Mouse (Mus musculus): ENCODE data around the gene Ankrd35. TPM values are rescaled to one million over a fixed set of nuclear protein-coding genes. Genes with fewer than 3 reads are reported as not detected.
A peak's percentile ranks its signal among the peaks of the same experiment; 100 is the strongest.

Ankrd35 gene
- total and polyA plus RNA-seq, 2 experiments from 2014 or later, result 4.3 to 4.9 TPM

GRCm38 (mm10) chr3:96714286-96714685, 44.4 kb downstream of the Ankrd35 start:
- ATAC-seq (ENCODE audit: low FRiP score) (no peak), DNase-seq (ENCODE audit: low spot score) (no peak)

DNA sequence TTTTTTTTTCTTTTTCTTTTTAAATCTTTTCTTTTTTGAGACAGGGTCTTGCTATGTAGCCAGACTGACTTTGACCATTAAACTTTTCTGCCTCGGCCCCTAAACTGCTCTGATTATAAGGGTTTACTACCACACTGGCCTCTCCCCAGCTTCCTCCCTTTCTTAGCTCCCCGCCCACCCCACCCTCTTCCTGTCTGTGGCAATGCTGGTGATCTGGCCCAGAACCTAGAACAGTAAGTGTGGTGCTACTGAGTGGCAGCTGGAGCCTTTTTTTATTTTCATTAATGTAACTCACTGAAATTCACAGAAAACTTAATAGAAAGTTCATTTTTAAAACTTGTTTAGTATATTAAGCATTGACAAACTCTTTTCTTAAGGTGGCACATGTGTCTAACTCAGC, 45.9 kb downstream of the Ankrd35 start:
- H3K9me3 ChIP-seq (ENCODE audit: low read length), result no peaks in the 10 kb centered on the region
- no peak overlapping the region for H3K9ac ChIP-seq (replicated peaks; ENCODE audit: low read length, poor library complexity, severe bottlenecking)
- no peak overlapping the region for H3K27ac ChIP-seq (ENCODE audit: low read depth, low read length)
- H3K4me1 ChIP-seq (ENCODE audit: insufficient read depth, low read length), result no peaks in the 10 kb centered on the region
- H3K4me3 ChIP-seq (ENCODE audit: low read depth, low read length), result no peak overlapping the region
- H3K4me2 ChIP-seq (ENCODE audit: low read depth, low read length, poor library complexity, severe bottlenecking), result no peak overlapping the region
- 87% methylated on average over 2 of the region's 2 CpGs for WGBS
- no peak for ATAC-seq (ENCODE audit: low FRiP score)
- no peak for TF ChIP-seq CTCF (IDR thresholded peaks at IDR 0.05)
- DNase-seq (ENCODE audit: low spot score), result no peak
- H3K27me3 ChIP-seq (ENCODE audit: insufficient read depth, low read length), result no peaks in the 10 kb centered on the region
- H3K36me3 ChIP-seq (ENCODE audit: insufficient read depth, low read length), result peaks cover 30% of the 10 kb centered on the region

More at GRCm38 (mm10) chr3:96714286-96714685, 44.4 kb downstream of the Ankrd35 start:
- no peaks in the 10 kb centered on the region for H3K27me3 ChIP-seq (ENCODE audit: insufficient read depth, low read length)
- H3K9ac ChIP-seq (replicated peaks; ENCODE audit: low read length, poor library complexity, severe bottlenecking), result no peak overlapping the region
- WGBS, result 93% methylated on average over 5 of the region's 5 CpGs
- H3K4me2 ChIP-seq (ENCODE audit: low read depth, low read length, poor library complexity, severe bottlenecking), result no peak overlapping the region
- no peak overlapping the region for H3K27ac ChIP-seq (ENCODE audit: low read depth, low read length)
- no peaks in the 10 kb centered on the region for H3K4me1 ChIP-seq (ENCODE audit: insufficient read depth, low read length)
- H3K4me3 ChIP-seq (ENCODE audit: low read depth, low read length), result no peak overlapping the region
- peaks cover 39% of the 10 kb centered on the region for H3K36me3 ChIP-seq (ENCODE audit: insufficient read depth, low read length)
- TF ChIP-seq CTCF (IDR thresholded peaks at IDR 0.05), result no peak
- H3K9me3 ChIP-seq (ENCODE audit: low read length), result no peaks in the 10 kb centered on the region

DNA sequence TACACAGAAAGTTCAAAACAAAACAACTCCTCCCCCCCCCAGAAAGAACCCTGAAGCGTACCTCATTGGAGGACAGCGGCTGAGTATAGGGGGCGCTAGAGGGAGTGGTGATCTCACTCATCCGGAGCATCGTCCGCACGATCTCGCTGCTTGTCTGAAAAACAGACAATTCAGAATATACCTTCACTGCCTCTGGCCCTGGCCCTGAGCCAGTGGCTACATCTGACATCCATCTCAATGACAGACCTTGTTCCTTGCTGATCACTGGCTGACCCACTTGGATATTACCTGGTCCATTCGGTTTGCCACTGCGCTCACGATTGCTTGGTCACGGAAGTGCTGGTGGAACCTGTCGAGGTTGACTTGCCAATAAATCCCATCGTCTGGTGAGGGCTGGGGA, 49.2 kb downstream of the Ankrd35 start:
- H3K4me1 ChIP-seq (ENCODE audit: insufficient read depth, low read length), result no peaks in the 10 kb centered on the region
- peaks cover 15% of the 10 kb centered on the region for H3K36me3 ChIP-seq (ENCODE audit: insufficient read depth, low read length)
- peak; percentile 65 for TF ChIP-seq CTCF (IDR thresholded peaks at IDR 0.05)
- WGBS, result 37% methylated on average over 14 of the region's 14 CpGs
- H3K27ac ChIP-seq (ENCODE audit: low read depth, low read length), result no peak overlapping the region
- H3K4me3 ChIP-seq (ENCODE audit: low read depth, low read length), result no peak overlapping the region
- peak; percentile 80 for DNase-seq (ENCODE audit: low spot score)
- H3K27me3 ChIP-seq (ENCODE audit: insufficient read depth, low read length), result no peaks in the 10 kb centered on the region
- H3K9ac ChIP-seq (replicated peaks; ENCODE audit: low read length, poor library complexity, severe bottlenecking), result no peak overlapping the region
- no peak for ATAC-seq (ENCODE audit: low FRiP score)
- no peaks in the 10 kb centered on the region for H3K9me3 ChIP-seq (ENCODE audit: low read length)
- H3K4me2 ChIP-seq (ENCODE audit: low read depth, low read length, poor library complexity, severe bottlenecking), result no peak overlapping the region

DNA sequence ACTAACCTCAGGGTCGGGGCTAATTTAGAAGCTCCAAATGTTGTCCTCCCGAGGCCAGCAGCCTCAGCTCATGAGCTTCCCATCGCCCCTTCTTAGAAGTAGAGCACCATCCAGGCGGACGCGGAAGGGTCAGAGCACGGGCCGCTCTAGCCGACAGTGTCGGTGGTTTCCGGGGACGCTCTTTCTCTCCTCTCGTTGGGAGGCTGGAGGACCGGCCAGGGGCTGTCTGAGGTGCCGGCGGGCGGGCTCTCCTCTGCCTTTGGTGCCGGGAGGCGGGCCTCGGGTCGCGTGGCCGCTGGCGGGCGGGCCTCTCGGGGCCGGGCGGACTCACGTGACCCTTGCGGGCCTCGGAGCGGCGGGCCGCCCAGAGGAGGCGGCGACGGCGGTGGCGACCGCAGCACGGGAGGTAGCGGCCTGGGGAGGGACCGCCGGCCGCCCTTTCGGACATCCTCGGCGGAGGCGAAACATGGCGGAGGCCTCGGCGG, 57.5 kb downstream of the Ankrd35 start, which contains the start of the genes Polr3c and Rnf115:
TSS of gene Polr3c (minus strand) at position 286 of the 485 bp plus-strand sequence.
TSS of gene Rnf115 (plus strand) at position 322 of the 485 bp plus-strand sequence.
- no peak for TF ChIP-seq CTCF (IDR thresholded peaks at IDR 0.05)
- peak; percentile 95 for DNase-seq (ENCODE audit: low spot score)
- peak within 1 kb of the TSS; percentile 63 for H3K4me2 ChIP-seq (ENCODE audit: low read depth, low read length, poor library complexity, severe bottlenecking)
- peak within 1 kb of the TSS; percentile 79 for H3K9ac ChIP-seq (replicated peaks; ENCODE audit: low read length, poor library complexity, severe bottlenecking)
- no peaks in the 10 kb centered on the region for H3K9me3 ChIP-seq (ENCODE audit: low read length)
- H3K4me1 ChIP-seq (ENCODE audit: insufficient read depth, low read length), result peaks cover 5% of the 10 kb centered on the region; the same call in 1 of the 2 replicates
- H3K36me3 ChIP-seq (ENCODE audit: insufficient read depth, low read length), result peaks cover 12% of the 10 kb centered on the region
- H3K27me3 ChIP-seq (ENCODE audit: insufficient read depth, low read length), result no peaks in the 10 kb centered on the region
- peak within 1 kb of the TSS; percentile 88 for H3K27ac ChIP-seq (ENCODE audit: low read depth, low read length)
- under 1% methylated on average over 49 of the region's 52 CpGs for WGBS
- ATAC-seq (ENCODE audit: low FRiP score), result peak; percentile 95
- H3K4me3 ChIP-seq (ENCODE audit: low read depth, low read length), result peak within 1 kb of the TSS; percentile 69

- ATAC-seq (ENCODE audit: low FRiP score), result peak; percentile 53
Observed at GRCm38 (mm10) chr3:96727828-96728633, 58.1 kb downstream of the Ankrd35 start.

More at GRCm38 (mm10) chr3:96727828-96728633, 58.1 kb downstream of the Ankrd35 start:
- Histone ChIP-seq H3K27me3 (ENCODE audit: insufficient read depth, low read length) (no peaks in the 10 kb centered on the region), H3K9me3 (ENCODE audit: low read length) (no peaks in the 10 kb centered on the region), H3K36me3 (ENCODE audit: insufficient read depth, low read length) (peaks cover 7% of the 10 kb centered on the region), H3K9ac (replicated peaks; ENCODE audit: low read length, poor library complexity, severe bottlenecking) (peak overlapping the region; percentile 79), H3K4me1 (ENCODE audit: insufficient read depth, low read length) (peaks cover 5% of the 10 kb centered on the region; the same call in 1 of the 2 replicates), H3K27ac (ENCODE audit: low read depth, low read length) (peak overlapping the region; percentile 88), H3K4me2 (ENCODE audit: low read depth, low read length, poor library complexity, severe bottlenecking) (peak overlapping the region; percentile 63), H3K4me3 (ENCODE audit: low read depth, low read length) (peak overlapping the region; percentile 69)
- DNase-seq (ENCODE audit: low spot score), result peak; percentile 21
- WGBS, result under 1% methylated on average over 41 of the region's 42 CpGs
- TF ChIP-seq CTCF (IDR thresholded peaks at IDR 0.05), result no peak

All from midbrain, postnatal 0 days (tissue).